Mouse (Mus musculus) neural tube, embryonic 10.5 days (tissue): ENCODE data around the gene Klk1b27.
"Not testable (repeated sequence)": the region's sequence is repeated elsewhere in the genome, so short reads cannot be mapped to it uniquely, and the experiment has no call there.

Source experiments
- DNase-seq: peaks from one replicate; pipeline ENCODE4 v3.0.0-alpha.2; 2017; ENCODE audit warnings: low spot score; ENCODE audit errors: extremely low spot score

The Klk1b27 gene

GRCm38 (mm10) chr7:44051990-44052389, at the start of gene Klk1b27:
TSS of gene Klk1b27 (plus strand) at chr7:44052290.
- DNase-seq: not testable (repeated sequence)

GRCm38 (mm10) chr7:44004847-44005246, 47.2 kb upstream of the Klk1b27 start:
- DNase-seq: no peak

- not testable (repeated sequence) for DNase-seq
Measured at GRCm38 (mm10) chr7:44011868-44012267, 40.2 kb upstream of the Klk1b27 start, which contains the start of gene Klk1b26. TSS of gene Klk1b26 (plus strand) at chr7:44012168.

- not testable (repeated sequence) for DNase-seq
Measured at GRCm38 (mm10) chr7:44014666-44015065, 37.4 kb upstream of the Klk1b27 start.

- no peak for DNase-seq
Measured at GRCm38 (mm10) chr7:44015071-44015470, 37.0 kb upstream of the Klk1b27 start.

GRCm38 (mm10) chr7:44072117-44072516, 20.0 kb downstream of the Klk1b27 start:
- no peak for DNase-seq

GRCm38 (mm10) chr7:44077703-44078102, 25.6 kb downstream of the Klk1b27 start:
- DNase-seq: no peak

GRCm38 (mm10) chr7:44096111-44096510, 44.0 kb downstream of the Klk1b27 start:
- DNase-seq: no peak

- DNase-seq: not testable (repeated sequence)
Measured at GRCm38 (mm10) chr7:44102028-44102427, 49.9 kb downstream of the Klk1b27 start, which contains the start of gene Klk1b21. TSS of gene Klk1b21 (plus strand) at chr7:44102328.
